ENCODE assay signal across 8 mouse cellular contexts in genomic region chr4:133468080-133468479, GRCm38 (mm10). TPM values are rescaled to one million over a fixed set of nuclear protein-coding genes. Genes with fewer than 3 reads are reported as not detected.
DNase-seq lines count a peak whose midpoint lies in the region; ATAC-seq and TF ChIP-seq lines count a peak whose summit lies in the region.

No protein-coding gene starts in this region.

- no peak for TF ChIP-seq CTCF in layer of hippocampus, adult 2 months (conservative IDR thresholded peaks at IDR 0.05)
- no peak for TF ChIP-seq CTCF in olfactory bulb, adult 2 months (IDR thresholded peaks at IDR 0.05; ENCODE audit: insufficient read depth, low read depth, low read length)

- H3K27ac ChIP-seq in ES-E14 (ENCODE audit: insufficient read depth, low read depth, low read length, poor library complexity, severe bottlenecking), result no peak overlapping the region
- H3K27ac ChIP-seq in forebrain, embryonic 14.5 days (ENCODE audit: low read depth, low read length), result no peak overlapping the region
- H3K27ac ChIP-seq in layer of hippocampus, adult 2 months, result 0 out of 2 replicates have a peak overlapping the region, but pooled peaks have one; percentile 28
- no peak overlapping the region for H3K27ac ChIP-seq in lung, embryonic 15.5 days
- no peak overlapping the region for H3K27ac ChIP-seq in olfactory bulb, adult 2 months (ENCODE audit: insufficient read depth, low read depth, low read length)

- DNase-seq in ES-E14 (ENCODE audit: low read depth, low spot score), result no peak
- DNase-seq in forebrain, embryonic 14.5 days (ENCODE audit: low spot score), result peak; percentile 68
- peak; percentile 86 to 87 for DNase-seq in heart, postnatal 36 days
- peak; percentile 62 to 74 for DNase-seq in layer of hippocampus, adult 2 months (ENCODE audit: low spot score in 2 of 2)
- peak; percentile 73 for DNase-seq in thymus, postnatal 14 days

- no peak for TF ChIP-seq POLR2A in olfactory bulb, adult 2 months (IDR thresholded peaks at IDR 0.05; ENCODE audit: insufficient read depth, low read depth, low read length)

- H3K4me2 ChIP-seq in forebrain, embryonic 14.5 days (ENCODE audit: low read length), result peak overlapping the region; percentile 91
- H3K4me2 ChIP-seq in lung, embryonic 15.5 days, result peak overlapping the region; percentile 97

- H3K4me3 ChIP-seq in ES-E14 (ENCODE audit: insufficient read depth in 1 of 2, low read depth in 1 of 2, low read length in 2 of 2, poor library complexity in 1 of 2, severe bottlenecking in 1 of 2), result peak overlapping the region; percentile 67 to 84
- H3K4me3 ChIP-seq in forebrain, embryonic 14.5 days (ENCODE audit: low read depth, low read length), result peak overlapping the region; percentile 42
- H3K4me3 ChIP-seq in layer of hippocampus, adult 2 months, result peak overlapping the region; percentile 60
- peak overlapping the region; percentile 56 for H3K4me3 ChIP-seq in lung, embryonic 15.5 days
- peak overlapping the region; percentile 48 for H3K4me3 ChIP-seq in olfactory bulb, adult 2 months (ENCODE audit: insufficient read depth, low read depth, low read length)

- in situ Hi-C loops in ES-E14 (cut with MboI; ENCODE audit: low sequenced_read_pairs in 2 of 2, unreplicated experiment in 2 of 2), result no loop called here

- peak; percentile 31; the same call in 1 of the 2 replicates for ATAC-seq in cerebellum, adult (ENCODE audit: insufficient number of reproducible peaks, low FRiP score, low TSS enrichment)
- peak; percentile 60 for ATAC-seq in forebrain, embryonic 14.5 days
- ATAC-seq in lung, embryonic 15.5 days (ENCODE audit: borderline replicate concordance, extremely low read depth, low FRiP score, low TSS enrichment), result peak; percentile 55; the same call in 1 of the 2 replicates

- H3K9ac ChIP-seq in ES-E14 (ENCODE audit: insufficient read depth, low read depth, low read length, poor library complexity, severe bottlenecking), result peak overlapping the region; percentile 40; the same call in 1 of the 2 replicates
- H3K9ac ChIP-seq in forebrain, embryonic 14.5 days (ENCODE audit: low read length), result peak overlapping the region; percentile 56
- H3K9ac ChIP-seq in lung, embryonic 15.5 days, result peak overlapping the region; percentile 46

- H3K27me3 ChIP-seq in forebrain, embryonic 14.5 days (replicated peaks; ENCODE audit: control insufficient read depth, insufficient read depth, low read length), result no peaks in the 10 kb centered on the region
- H3K27me3 ChIP-seq in lung, embryonic 15.5 days, result peaks cover 6% of the 10 kb centered on the region; the same call in 1 of the 2 replicates

- no peaks in the 10 kb centered on the region for H3K9me3 ChIP-seq in ES-E14 (ENCODE audit: control insufficient read depth, insufficient read depth, low read depth, low read length)
- H3K9me3 ChIP-seq in forebrain, embryonic 14.5 days (replicated peaks; ENCODE audit: control insufficient read depth, low read length), result no peaks in the 10 kb centered on the region
- H3K9me3 ChIP-seq in lung, embryonic 15.5 days, result peaks cover 4% of the 10 kb centered on the region; the same call in 1 of the 2 replicates

- WGBS in forebrain, embryonic 14.5 days, result under 1% methylated on average over 24 of the region's 27 CpGs
- under 1% methylated on average over 27 of the region's 27 CpGs for WGBS in lung, embryonic 15.5 days
- under 1% methylated on average over 25 of the region's 27 CpGs for WGBS in olfactory bulb, adult 2 months

- peaks cover 2 to 4% of the 10 kb centered on the region in 2 experiments; a peak in 1 of 4 replicates for H3K4me1 ChIP-seq in ES-E14 (ENCODE audit: control insufficient read depth in 2 of 2, insufficient read depth in 2 of 2, low read length in 2 of 2, poor library complexity in 1 of 2)
- H3K4me1 ChIP-seq in forebrain, embryonic 14.5 days (ENCODE audit: control insufficient read depth, insufficient read depth, low read length), result peaks cover 6% of the 10 kb centered on the region; the same call in 1 of the 2 replicates
- peaks cover 15% of the 10 kb centered on the region for H3K4me1 ChIP-seq in lung, embryonic 15.5 days
- peaks cover 6% of the 10 kb centered on the region; the same call in 1 of the 2 replicates for H3K4me1 ChIP-seq in olfactory bulb, adult 2 months (ENCODE audit: control insufficient read depth, insufficient read depth, low read length)

- intact Hi-C loops in heart, postnatal 36 days (cut with DNase I), result no loop called here

- H3K36me3 ChIP-seq in ES-E14 (ENCODE audit: control insufficient read depth, insufficient read depth, low read length, poor library complexity, severe bottlenecking), result no peaks in the 10 kb centered on the region
- H3K36me3 ChIP-seq in forebrain, embryonic 14.5 days (ENCODE audit: control insufficient read depth, insufficient read depth, low read length), result no peaks in the 10 kb centered on the region
- H3K36me3 ChIP-seq in lung, embryonic 15.5 days, result no peaks in the 10 kb centered on the region

TF ChIP-seq in ES-E14, 5 proteins besides CTCF, POLR2A, EP300 and RAD21:
- TF ChIP-seq CHD2 (IDR thresholded peaks at IDR 0.05; ENCODE audit: low read depth, low read length) (no peak), ZNF384 (IDR thresholded peaks at IDR 0.05; ENCODE audit: low read depth, low read length) (no peak), HCFC1 (IDR thresholded peaks at IDR 0.05; ENCODE audit: borderline replicate concordance, insufficient read depth, low read length) (no peak), MAFK (IDR thresholded peaks at IDR 0.05; ENCODE audit: insufficient read depth, low read depth, low read length) (no peak), ZC3H11A (IDR thresholded peaks at IDR 0.05; ENCODE audit: borderline replicate concordance, low read depth, low read length) (no peak)
TF ChIP-seq in ES-E14: peak in this region for 0.

RNA-seq across cellular contexts. Expression of gene Tent5b, which starts 11.9 kb away (rescaled TPM):
- 7.5 and 8.5 TPM in 2 replicates for total RNA-seq in ES-E14 (2012; rRNA removed)
- polyA plus RNA-seq in forebrain, embryonic 14.5 days (2014; fragmentation: Nextera tagmentation; extraction: Ambion mirVana), result 0.09 and 0.27 TPM in 2 replicates
- 1 to 10 TPM; 2.1 to 2.2 TPM for total RNA-seq in heart, postnatal 36 days (2021)
- total RNA-seq in layer of hippocampus, adult 2 months (2021), result not detected
- 1.5 and 1.9 TPM in 2 replicates for polyA plus RNA-seq in lung, embryonic 15.5 days (2015; fragmentation: Nextera tagmentation; extraction: Ambion mirVana)
- not detected in 2 replicates for polyA plus RNA-seq in olfactory bulb, adult 2 months (2012; ENCODE audit: insufficient read depth, insufficient read length, low replicate concordance, missing spikeins)

RNA-seq across cellular contexts. Expression of gene Trnp1, which starts 30.3 kb away (rescaled TPM):
- 0.90 and 0.94 TPM in 2 replicates for total RNA-seq in ES-E14 (2012; rRNA removed)
- polyA plus RNA-seq in forebrain, embryonic 14.5 days (2014; fragmentation: Nextera tagmentation; extraction: Ambion mirVana), result 5.8 and 6.2 TPM in 2 replicates
- total RNA-seq in heart, postnatal 36 days (2021), result 1 to 10 TPM; 1.7 to 2.0 TPM
- 100 to 1,000 TPM; 154 to 165 TPM for total RNA-seq in layer of hippocampus, adult 2 months (2021)
- polyA plus RNA-seq in lung, embryonic 15.5 days (2015; fragmentation: Nextera tagmentation; extraction: Ambion mirVana), result 0.79 and 1.2 TPM in 2 replicates
- not detected in 2 replicates for polyA plus RNA-seq in olfactory bulb, adult 2 months (2012; ENCODE audit: insufficient read depth, insufficient read length, low replicate concordance, missing spikeins)

RNA-seq across cellular contexts. Expression of gene Kdf1, which starts 50.7 kb away (rescaled TPM):
- total RNA-seq in ES-E14 (2012; rRNA removed), result 3.4 and 4.1 TPM in 2 replicates
- 0.12 and 0.20 TPM in 2 replicates for polyA plus RNA-seq in forebrain, embryonic 14.5 days (2014; fragmentation: Nextera tagmentation; extraction: Ambion mirVana)
- not detected for total RNA-seq in heart, postnatal 36 days (2021)
- total RNA-seq in layer of hippocampus, adult 2 months (2021), result under 1 TPM in 1 of 2 experiments, not detected in 1; 0.34 TPM
- polyA plus RNA-seq in lung, embryonic 15.5 days (2015; fragmentation: Nextera tagmentation; extraction: Ambion mirVana), result 29.2 and 29.7 TPM in 2 replicates
- polyA plus RNA-seq in olfactory bulb, adult 2 months (2012; ENCODE audit: insufficient read depth, insufficient read length, low replicate concordance, missing spikeins), result not detected in 2 replicates

Comparison
In these comparisons a context has a peak if more than half of its experiments do, and no peak if none do; other contexts are left out.
1. RNA of gene Trnp1, which starts 30.3 kb away (total RNA-seq): 154 to 165 TPM in layer of hippocampus, adult 2 months; 1.7 to 2.0 TPM in heart, postnatal 36 days and 0.90 to 0.94 TPM in ES-E14; every median in the first group is over 10 times any median in the second.
2. Peak in every context shown above with its lines, with median percentiles within 50 percentile points of each other: H3K4me3 ChIP-seq, H3K9ac ChIP-seq and ATAC-seq.